Mouse (Mus musculus) cerebellum, adult 9-11 months (tissue): ENCODE data around the gene Poc1b.
A peak's percentile ranks its signal among the peaks of the same experiment; 100 is the strongest.

Experiments
- DNase-seq: peaks from one replicate; pipeline ENCODE4 v3.0.0; 2022

The Poc1b gene

GRCm38 (mm10) chr10:99106703-99107631, at the start of gene Poc1b:
TSS of gene Poc1b (plus strand) at chr10:99107036.
- DNase-seq, result peak; percentile 86

GRCm38 (mm10) chr10:99060588-99060987, 46.2 kb upstream of the Poc1b start:
- DNase-seq, result no peak

GRCm38 (mm10) chr10:99061418-99061817, 45.4 kb upstream of the Poc1b start:
- peak; percentile 18 for DNase-seq

GRCm38 (mm10) chr10:99062546-99062945, 44.3 kb upstream of the Poc1b start:
- peak; percentile 55 for DNase-seq

- DNase-seq, result no peak
Observed at GRCm38 (mm10) chr10:99076113-99076895, 30.5 kb upstream of the Poc1b start.

- no peak for DNase-seq
Observed at GRCm38 (mm10) chr10:99078621-99079020, 28.2 kb upstream of the Poc1b start.

- no peak for DNase-seq
Observed at GRCm38 (mm10) chr10:99081569-99081990, 25.3 kb upstream of the Poc1b start.

GRCm38 (mm10) chr10:99083431-99084003, 23.3 kb upstream of the Poc1b start:
- no peak for DNase-seq

- peak; percentile 81 for DNase-seq
Observed at GRCm38 (mm10) chr10:99084397-99085239, 22.2 kb upstream of the Poc1b start.

- no peak for DNase-seq
Observed at GRCm38 (mm10) chr10:99085240-99085587, 21.6 kb upstream of the Poc1b start.

GRCm38 (mm10) chr10:99086029-99086428, 20.8 kb upstream of the Poc1b start:
- DNase-seq, result no peak

GRCm38 (mm10) chr10:99089906-99090305, 16.9 kb upstream of the Poc1b start:
- DNase-seq, result no peak

- no peak for DNase-seq
Observed at GRCm38 (mm10) chr10:99093364-99093763, 13.5 kb upstream of the Poc1b start.

GRCm38 (mm10) chr10:99095114-99095513, 11.7 kb upstream of the Poc1b start:
- no peak for DNase-seq

GRCm38 (mm10) chr10:99097374-99097773, 9.5 kb upstream of the Poc1b start:
- no peak for DNase-seq

GRCm38 (mm10) chr10:99105522-99105921, 1.3 kb upstream of the Poc1b start:
- no peak for DNase-seq

GRCm38 (mm10) chr10:99106311-99106702, 529 bp upstream of the Poc1b start:
- peak; percentile 16 for DNase-seq

- DNase-seq, result peak; percentile 67
Observed at GRCm38 (mm10) chr10:99107964-99108363, 1.1 kb downstream of the Poc1b start, which contains the start of gene Galnt4. TSS of gene Galnt4 (plus strand) at chr10:99108159.

GRCm38 (mm10) chr10:99108431-99108982, 1.7 kb downstream of the Poc1b start:
- no peak for DNase-seq

GRCm38 (mm10) chr10:99113533-99113932, 6.7 kb downstream of the Poc1b start:
- no peak for DNase-seq

GRCm38 (mm10) chr10:99114295-99114694, 7.5 kb downstream of the Poc1b start:
- DNase-seq, result no peak
